26 mouse cellular contexts compared by ENCODE assay signal in the genomic region with DNA sequence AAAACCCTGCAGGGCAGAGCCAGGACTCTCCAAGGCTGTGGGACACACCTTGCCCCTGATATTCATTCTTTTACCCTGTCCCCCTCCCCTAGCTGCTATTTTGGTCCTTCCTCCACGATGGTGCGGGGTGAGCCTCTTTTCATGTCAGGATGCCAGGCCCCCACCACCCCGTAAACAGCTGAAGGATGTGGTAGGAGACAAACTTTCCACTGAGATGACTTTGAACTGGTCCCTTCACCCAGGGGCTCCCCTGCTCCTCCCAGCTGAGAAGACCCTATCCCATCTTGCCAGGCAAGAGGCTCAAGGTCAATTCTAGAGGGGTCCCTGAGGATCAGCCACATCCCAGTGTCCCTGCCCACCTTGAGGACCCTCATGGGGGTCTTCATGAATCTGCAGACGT. TPM values are rescaled to one million over a fixed set of nuclear protein-coding genes. Genes with fewer than 3 reads are reported as not detected.
A peak's percentile ranks its signal among the peaks of the same experiment; 100 is the strongest.
DNase-seq lines count a peak whose midpoint lies in the region.
"Had no signal": no experiment of that assay in that cellular context is flagged by ENCODE, and none has a peak within 500 bp of the region (broad histone marks: within the 10 kb centered on the region; RNA-seq: fewer than 3 reads in every experiment).

No protein-coding gene starts in this region.

- H3K4me3 ChIP-seq in forebrain, embryonic 10.5 days: no peak overlapping the region
- H3K4me3 ChIP-seq: heart, embryonic 13.5 days; limb, embryonic 12.5 days; liver, embryonic 13.5 days; neural tube, embryonic 13.5 days had no signal

- H3K4me1 ChIP-seq in forebrain, embryonic 10.5 days: peaks cover 26% of the 10 kb centered on the region
- H3K4me1 ChIP-seq: liver, embryonic 13.5 days; neural tube, embryonic 13.5 days had no signal

- DNase-seq in lung, postnatal 25 days (ENCODE audit: low spot score): peak; percentile 23
- no peak for DNase-seq in lung, postnatal 10 days
- DNase-seq in CD8-positive naive resting alpha-beta T cell, adult 2 months (ENCODE audit: low read depth in 2 of 2, low spot score in 2 of 2): peak; percentile 53 to 65
- DNase-seq in naive thymus-derived CD4-positive, alpha-beta T cell, adult 2 months (ENCODE audit: low read depth): peak; percentile 89
- DNase-seq in thymus, postnatal 36 days: peak; percentile 79 to 89
- DNase-seq in gastrocnemius, postnatal 4 days (ENCODE audit: low spot score in 2 of 2): no peak
- no peak for DNase-seq in forebrain, embryonic 10.5 days (ENCODE audit: extremely low spot score, low spot score)
- DNase-seq: adrenal gland, postnatal 25 days; cerebellum, adult 9-10 months; liver, embryonic 13.5 days; lung, embryonic 14.5 days; right cerebral cortex, adult 18-20 months had no signal

- H3K27ac ChIP-seq in forebrain, embryonic 10.5 days: no peak overlapping the region
- H3K27ac ChIP-seq: heart, embryonic 13.5 days; hindbrain, embryonic 14.5 days; limb, embryonic 12.5 days; liver, embryonic 13.5 days; macrophage; neural tube, embryonic 13.5 days; stomach, postnatal 0 days had no signal

- H3K36me3 ChIP-seq in forebrain, embryonic 10.5 days (replicated peaks): no peaks in the 10 kb centered on the region
- H3K36me3 ChIP-seq: G1E; heart, embryonic 13.5 days; limb, embryonic 12.5 days; liver, embryonic 13.5 days; neural tube, embryonic 13.5 days had no signal

- 89% methylated on average over 4 of the region's 4 CpGs for WGBS in forebrain, embryonic 10.5 days

- no peaks in the 10 kb centered on the region for H3K9me3 ChIP-seq in forebrain, embryonic 10.5 days
- H3K9me3 ChIP-seq: G1E; heart, embryonic 13.5 days; limb, embryonic 12.5 days; liver, embryonic 13.5 days; neural tube, embryonic 13.5 days had no signal

- H3K27me3 ChIP-seq in forebrain, embryonic 10.5 days (ENCODE audit: poor library complexity, severe bottlenecking): no peaks in the 10 kb centered on the region
- H3K27me3 ChIP-seq: limb, embryonic 12.5 days; neural tube, embryonic 13.5 days had no signal

RNA-seq across cellular contexts. Expression of gene Cd6, which starts 42.5 kb away (rescaled TPM):
- under 1 TPM; 0.21 to 0.32 TPM for total RNA-seq in gastrocnemius, postnatal 4 days (2021)
- polyA plus RNA-seq in forebrain, embryonic 10.5 days (2016; fragmentation: Nextera tagmentation; extraction: Ambion mirVana): not detected in 2 replicates
- total RNA-seq: adrenal gland, postnatal 25 days; layer of hippocampus, postnatal 10 days had no signal
- polyA plus RNA-seq: embryonic facial prominence, embryonic 11.5 days; forebrain, embryonic 16.5 days; G1E; hindbrain, embryonic 14.5 days; kidney, embryonic 16.5 days; limb, embryonic 12.5 days; midbrain, embryonic 11.5 days; neural tube, embryonic 13.5 days had no signal

RNA-seq across cellular contexts. Expression of gene Cd5, which starts 48.6 kb away (rescaled TPM):
- under 1 TPM; 0.26 to 0.29 TPM for total RNA-seq in gastrocnemius, postnatal 4 days (2021)
- polyA plus RNA-seq in forebrain, embryonic 10.5 days (2016; fragmentation: Nextera tagmentation; extraction: Ambion mirVana): not detected in 2 replicates
- total RNA-seq: granulocyte monocyte progenitor cell, adult 5-6 weeks had no signal
- polyA plus RNA-seq: G1E; intestine, embryonic 16.5 days; liver, embryonic 13.5 days had no signal

RNA-seq across cellular contexts. Expression of gene Slc15a3, which starts 52.1 kb away (rescaled TPM):
- total RNA-seq in gastrocnemius, postnatal 4 days (2021): 1 to 10 TPM; 1.5 TPM
- 0.32 and 0.37 TPM in 2 replicates for polyA plus RNA-seq in forebrain, embryonic 10.5 days (2016; fragmentation: Nextera tagmentation; extraction: Ambion mirVana)

Comparison
In these comparisons a context has a peak if more than half of its experiments do, and no peak if none do; other contexts are left out.
1. DNase-seq: peak in lung, postnatal 25 days (single experiment), CD8-positive naive resting alpha-beta T cell, adult 2 months (2 of 2), naive thymus-derived CD4-positive, alpha-beta T cell, adult 2 months (single experiment) and thymus, postnatal 36 days (2 of 2); none in lung, postnatal 10 days (single experiment), gastrocnemius, postnatal 4 days (0 of 2) and forebrain, embryonic 10.5 days (single experiment).